Mouse (Mus musculus) cerebellum, adult 2 months (tissue): Measurements from ENCODE around the gene Spata33.

Experiments
- CTCF ChIP-seq: fragments of 200-500 bp; IDR thresholded peaks from 2 replicates; pipeline ENCODE4 v1.5.1; 2011; ENCODE audit warnings: low read depth, mild to moderate bottlenecking, control low read depth, low read length, moderate library complexity, borderline replicate concordance; ENCODE audit not compliant: insufficient read depth
- POLR2A ChIP-seq: fragments of 200-500 bp; IDR thresholded peaks from 2 replicates; pipeline ENCODE4 v1.6.1; 2011; ENCODE audit warnings: low read length, control low read depth, borderline replicate concordance; ENCODE audit not compliant: insufficient read depth

GRCm38 (mm10) chr8:123233760-123234159 is 21.1 kb downstream of the Spata33 start:
- TF ChIP-seq CTCF (no peak), POLR2A (no peak)
